Mouse (Mus musculus) forebrain, embryonic 13.5 days (tissue): ENCODE measurements around the gene Egfl6. TPM values are rescaled to one million over a fixed set of nuclear protein-coding genes. Genes with fewer than 3 reads are reported as not detected.

Experiments used
- ATAC-seq: fragments of 200-750 bp; cut with Nextera tagmentation; 2 replicates; pipeline ENCODE4 v1.8.0; 2017
- H3K27ac ChIP-seq: fragments of 300-500 bp; sonication (generic); 2 replicates; pipeline ENCODE4 v1.5.1; 2015; ENCODE audit warnings: inconsistent platforms, mild to moderate bottlenecking, moderate library complexity
- H3K27me3 ChIP-seq: fragments of 300-500 bp; sonication (generic); 2 replicates; pipeline ENCODE4 v1.6.1; 2015; ENCODE audit warnings: mild to moderate bottlenecking, inconsistent platforms
- H3K36me3 ChIP-seq: fragments of 300-500 bp; sonication (generic); 2 replicates; pipeline ENCODE4 v1.6.1; 2015; ENCODE audit warnings: mild to moderate bottlenecking, inconsistent platforms; ENCODE audit not compliant: poor library complexity, severe bottlenecking
- H3K4me1 ChIP-seq: fragments of 300-500 bp; sonication (generic); 2 replicates; pipeline ENCODE4 v1.6.1; 2015; ENCODE audit warnings: inconsistent platforms
- H3K4me2 ChIP-seq: fragments of 300-500 bp; sonication (generic); 2 replicates; pipeline ENCODE4 v1.6.1; 2015; ENCODE audit warnings: inconsistent platforms, mild to moderate bottlenecking, moderate library complexity
- H3K4me3 ChIP-seq: fragments of 300-500 bp; sonication (generic); 2 replicates; pipeline ENCODE4 v1.5.1; 2015; ENCODE audit warnings: mild to moderate bottlenecking, inconsistent platforms
- H3K9ac ChIP-seq: fragments of 300-500 bp; sonication (generic); 2 replicates; pipeline ENCODE4 v1.6.1; 2015; ENCODE audit warnings: mild to moderate bottlenecking, inconsistent platforms
- H3K9me3 ChIP-seq: fragments of 300-500 bp; sonication (generic); replicated peaks from 2 replicates; pipeline ENCODE4 v1.6.1; 2016; ENCODE audit warnings: inconsistent platforms
- WGBS: fragments of 180-500 bp; shearing (Covaris S2); methylation state at CpG from one replicate; pipeline ENCODE4 v1.1.7; 2015; 5-methylcytosine and 5-hydroxymethylcytosine counted together
- polyA plus RNA-seq: library from polyadenylated mRNA; unstranded; fragments of >200 nt; fragmentation: Nextera tagmentation; extraction: Ambion mirVana; gene quantifications from 2 replicates; pipeline ENCODE4 v1.2.1, GENCODE M21; 2015

The Egfl6 gene
- polyA plus RNA-seq, 1 experiment from 2014 or later = 1.0 TPM

GRCm38 (mm10) chrX:166512071-166512470, 73.4 kb downstream of the Egfl6 start:
- Histone ChIP-seq H3K4me3 (no peak overlapping the region), H3K36me3 (no peaks in the 10 kb centered on the region), H3K9me3 (no peaks in the 10 kb centered on the region), H3K4me2 (no peak overlapping the region), H3K27ac (no peak overlapping the region), H3K9ac (no peak overlapping the region), H3K27me3 (0 out of 2 replicates have a peak, but pooled peaks cover 7% of the 10 kb centered on the region), H3K4me1 (peaks cover 6% of the 10 kb centered on the region; the same call in 1 of the 2 replicates)
- 90% methylated on average over 4 of the region's 4 CpGs for WGBS
- no peak for ATAC-seq

GRCm38 (mm10) chrX:166511107-166511506, 74.4 kb downstream of the Egfl6 start:
- H3K9me3 ChIP-seq = no peaks in the 10 kb centered on the region
- H3K4me3 ChIP-seq = no peak overlapping the region
- H3K27me3 ChIP-seq = 0 out of 2 replicates have a peak, but pooled peaks cover 6% of the 10 kb centered on the region
- no peaks in the 10 kb centered on the region for H3K36me3 ChIP-seq
- no peak for ATAC-seq
- no peak overlapping the region for H3K27ac ChIP-seq
- H3K4me1 ChIP-seq = peaks cover 6% of the 10 kb centered on the region; the same call in 1 of the 2 replicates
- no peak overlapping the region for H3K9ac ChIP-seq
- no peak overlapping the region for H3K4me2 ChIP-seq

- peaks cover 6% of the 10 kb centered on the region; the same call in 1 of the 2 replicates for H3K4me1 ChIP-seq
- H3K36me3 ChIP-seq = 0 out of 2 replicates have a peak, but pooled peaks cover 3% of the 10 kb centered on the region
- no peaks in the 10 kb centered on the region for H3K27me3 ChIP-seq
- peak; percentile 98 for ATAC-seq
- H3K4me3 ChIP-seq = peak overlapping the region; percentile 52
- WGBS = 14% methylated on average over 52 of the region's 65 CpGs
- H3K27ac ChIP-seq = peak overlapping the region; percentile 96
- H3K9me3 ChIP-seq = no peaks in the 10 kb centered on the region
- H3K4me2 ChIP-seq = peak overlapping the region; percentile 54
- H3K9ac ChIP-seq = peak overlapping the region; percentile 78
These were observed 75.5 kb downstream of the Egfl6 start for GRCm38 (mm10) chrX:166509761-166510738.

- Histone ChIP-seq H3K36me3 (peaks cover 6% of the 10 kb centered on the region; the same call in 1 of the 2 replicates), H3K9ac (no peak overlapping the region), H3K27me3 (no peaks in the 10 kb centered on the region), H3K4me1 (peaks cover 5% of the 10 kb centered on the region; the same call in 1 of the 2 replicates), H3K4me2 (no peak overlapping the region), H3K4me3 (no peak overlapping the region), H3K27ac (no peak overlapping the region), H3K9me3 (no peaks in the 10 kb centered on the region)
- 82% methylated on average over 2 of the region's 2 CpGs for WGBS
- ATAC-seq = no peak
These were observed 81.1 kb downstream of the Egfl6 start for GRCm38 (mm10) chrX:166504421-166504820.

GRCm38 (mm10) chrX:166499496-166500190, 85.9 kb downstream of the Egfl6 start:
- no peak overlapping the region for H3K4me3 ChIP-seq
- H3K4me1 ChIP-seq = no peaks in the 10 kb centered on the region
- 79% methylated on average over 1 of the region's 1 CpGs for WGBS
- no peak overlapping the region for H3K4me2 ChIP-seq
- no peaks in the 10 kb centered on the region for H3K9me3 ChIP-seq
- no peaks in the 10 kb centered on the region for H3K27me3 ChIP-seq
- no peak overlapping the region for H3K27ac ChIP-seq
- ATAC-seq = no peak
- H3K9ac ChIP-seq = no peak overlapping the region
- peaks cover 3% of the 10 kb centered on the region; the same call in 1 of the 2 replicates for H3K36me3 ChIP-seq

- Histone ChIP-seq H3K27me3 (no peaks in the 10 kb centered on the region), H3K27ac (no peak overlapping the region), H3K9me3 (no peaks in the 10 kb centered on the region), H3K4me2 (no peak overlapping the region), H3K36me3 (peaks cover 3% of the 10 kb centered on the region; the same call in 1 of the 2 replicates), H3K9ac (no peak overlapping the region), H3K4me3 (no peak overlapping the region), H3K4me1 (no peaks in the 10 kb centered on the region)
- ATAC-seq = no peak
- WGBS = 44% methylated on average over 4 of the region's 4 CpGs
These were observed 87.7 kb downstream of the Egfl6 start for GRCm38 (mm10) chrX:166497771-166498170.

GRCm38 (mm10) chrX:166495052-166495451, 90.5 kb downstream of the Egfl6 start:
- 91% methylated on average over 2 of the region's 2 CpGs for WGBS
- H3K9ac ChIP-seq = no peak overlapping the region
- H3K4me2 ChIP-seq = no peak overlapping the region
- no peaks in the 10 kb centered on the region for H3K4me1 ChIP-seq
- H3K4me3 ChIP-seq = no peak overlapping the region
- no peak overlapping the region for H3K27ac ChIP-seq
- H3K9me3 ChIP-seq = no peaks in the 10 kb centered on the region
- ATAC-seq = no peak
- no peaks in the 10 kb centered on the region for H3K36me3 ChIP-seq
- H3K27me3 ChIP-seq = no peaks in the 10 kb centered on the region

- Histone ChIP-seq H3K27me3 (no peaks in the 10 kb centered on the region), H3K9ac (peak within 1 kb of the TSS; percentile 72), H3K9me3 (no peaks in the 10 kb centered on the region), H3K36me3 (no peaks in the 10 kb centered on the region), H3K4me2 (peak within 1 kb of the TSS; percentile 68), H3K4me3 (peak within 1 kb of the TSS; percentile 59), H3K27ac (peak within 1 kb of the TSS; percentile 54; the same call in 1 of the 2 replicates), H3K4me1 (peaks cover 9% of the 10 kb centered on the region; the same call in 1 of the 2 replicates)
- peak; percentile 99 for ATAC-seq
- 16% methylated on average over 41 of the region's 41 CpGs for WGBS
These were observed 106.0 kb downstream of the Egfl6 start, which contains the start of gene Rab9 for GRCm38 (mm10) chrX:166479365-166479983. Gene Rab9 (minus strand): TSS chrX:166479867.

- no peak overlapping the region for H3K27ac ChIP-seq
- no peaks in the 10 kb centered on the region for H3K27me3 ChIP-seq
- H3K9me3 ChIP-seq = no peaks in the 10 kb centered on the region
- H3K9ac ChIP-seq = peak overlapping the region; percentile 72
- peak overlapping the region; percentile 68 for H3K4me2 ChIP-seq
- peak overlapping the region; percentile 59 for H3K4me3 ChIP-seq
- 25% methylated on average over 28 of the region's 28 CpGs for WGBS
- peaks cover 9% of the 10 kb centered on the region; the same call in 1 of the 2 replicates for H3K4me1 ChIP-seq
- ATAC-seq = no peak; the same call in 1 of the 2 replicates
- no peaks in the 10 kb centered on the region for H3K36me3 ChIP-seq
These were observed 106.7 kb downstream of the Egfl6 start for GRCm38 (mm10) chrX:166478631-166479364.

- 82% methylated on average over 6 of the region's 6 CpGs for WGBS
- H3K9ac ChIP-seq = no peak overlapping the region
- no peaks in the 10 kb centered on the region for H3K27me3 ChIP-seq
- peaks cover 9% of the 10 kb centered on the region; the same call in 1 of the 2 replicates for H3K4me1 ChIP-seq
- H3K27ac ChIP-seq = no peak overlapping the region
- no peaks in the 10 kb centered on the region for H3K36me3 ChIP-seq
- H3K4me2 ChIP-seq = peak overlapping the region; percentile 37
- no peak for ATAC-seq
- peak overlapping the region; percentile 7; the same call in 1 of the 2 replicates for H3K4me3 ChIP-seq
- H3K9me3 ChIP-seq = no peaks in the 10 kb centered on the region
These were observed 108.1 kb downstream of the Egfl6 start for GRCm38 (mm10) chrX:166477393-166477792.
